In genomic region chr14:36863877-36864489, GRCm38 (mm10) we compare ENCODE assay signal across 8 mouse cellular contexts.
A peak's percentile ranks its signal among the peaks of the same experiment; 100 is the strongest.
DNase-seq lines count a peak whose midpoint lies in the region; ATAC-seq and TF ChIP-seq lines count a peak whose summit lies in the region.

No protein-coding gene starts in this region.

- H3K9me3 ChIP-seq in lung, embryonic 15.5 days: no peaks in the 10 kb centered on the region

- WGBS in cerebellum, adult 2 months: 21% methylated on average over 15 of the region's 15 CpGs
- WGBS in lung, embryonic 15.5 days: 16% methylated on average over 15 of the region's 15 CpGs
- 21% methylated on average over 15 of the region's 15 CpGs for WGBS in olfactory bulb, adult 2 months

- H3K4me3 ChIP-seq in cerebellum, adult 2 months (replicated peaks; ENCODE audit: insufficient read depth, low read depth, low read length): peak overlapping the region; percentile 12
- H3K4me3 ChIP-seq in lung, embryonic 15.5 days: peak overlapping the region; percentile 29
- peak overlapping the region; percentile 18 for H3K4me3 ChIP-seq in olfactory bulb, adult 2 months (ENCODE audit: insufficient read depth, low read depth, low read length)

- H3K9ac ChIP-seq in lung, embryonic 15.5 days: no peak overlapping the region

- H3K27me3 ChIP-seq in cerebellum, adult 2 months (ENCODE audit: control insufficient read depth, insufficient read depth, low read length): no peaks in the 10 kb centered on the region
- no peaks in the 10 kb centered on the region for H3K27me3 ChIP-seq in lung, embryonic 15.5 days

- no peaks in the 10 kb centered on the region for H3K4me1 ChIP-seq in cerebellum, adult 2 months (ENCODE audit: control insufficient read depth, insufficient read depth, low read length)
- H3K4me1 ChIP-seq in lung, embryonic 15.5 days: 0 out of 2 replicates have a peak, but pooled peaks cover 3% of the 10 kb centered on the region
- peaks cover 3% of the 10 kb centered on the region; the same call in 1 of the 2 replicates for H3K4me1 ChIP-seq in olfactory bulb, adult 2 months (ENCODE audit: control insufficient read depth, insufficient read depth, low read length)

- peak; percentile 69 to 80 for ATAC-seq in hematopoietic stem cell, adult 5-6 weeks (replicated peaks in 1 of 2; ENCODE audit: insufficient read depth in 1 of 2, low FRiP score in 2 of 2, low TSS enrichment in 1 of 2, low read depth in 1 of 2, poor library complexity in 2 of 2, severe bottlenecking in 2 of 2)
- no peak for ATAC-seq in lung, embryonic 15.5 days (ENCODE audit: borderline replicate concordance, extremely low read depth, low FRiP score, low TSS enrichment)

- H3K27ac ChIP-seq in cerebellum, adult 2 months (ENCODE audit: insufficient read depth, low read length): no peak overlapping the region
- H3K27ac ChIP-seq in lung, embryonic 15.5 days: no peak overlapping the region
- H3K27ac ChIP-seq in olfactory bulb, adult 2 months (ENCODE audit: insufficient read depth, low read depth, low read length): no peak overlapping the region

- H3K4me2 ChIP-seq in lung, embryonic 15.5 days: peak overlapping the region; percentile 48

- H3K36me3 ChIP-seq in lung, embryonic 15.5 days: no peaks in the 10 kb centered on the region

- TF ChIP-seq POLR2A in cerebellum, adult 2 months (IDR thresholded peaks at IDR 0.05; ENCODE audit: borderline replicate concordance, insufficient read depth, low read length): no peak
- TF ChIP-seq POLR2A in olfactory bulb, adult 2 months (IDR thresholded peaks at IDR 0.05; ENCODE audit: insufficient read depth, low read depth, low read length): no peak

- TF ChIP-seq CTCF in cerebellum, adult 2 months (IDR thresholded peaks at IDR 0.05; ENCODE audit: borderline replicate concordance, insufficient read depth, low read depth, low read length): peak; percentile 90
- TF ChIP-seq CTCF in olfactory bulb, adult 2 months (IDR thresholded peaks at IDR 0.05; ENCODE audit: insufficient read depth, low read depth, low read length): peak; percentile 96

- peak; percentile 62 for DNase-seq in MEL-GATA-1-ER (ENCODE audit: extremely low read depth, low read depth)
- DNase-seq in cerebellum, adult 2 months: peak; percentile 67 to 83
- peak; percentile 75 for DNase-seq in forelimb bud, embryonic 11.5 days (ENCODE audit: low read depth, low spot score)
- peak; percentile 93 for DNase-seq in layer of hippocampus, adult 9-10 months (ENCODE audit: low spot score)
- DNase-seq in thymus, adult 18-20 months: peak; percentile 70 to 72
